Mouse (Mus musculus) frontal cortex, adult 2 months (tissue): ENCODE measurements around the gene Dnaja4. TPM values are rescaled to one million over a fixed set of nuclear protein-coding genes. Genes with fewer than 3 reads are reported as not detected.
A peak's percentile ranks its signal among the peaks of the same experiment; 100 is the strongest.
"Not testable (repeated sequence)": the region's sequence is repeated elsewhere in the genome, so short reads cannot be mapped to it uniquely, and the experiment has no call there.

Experiments
- DNase-seq, 2 experiments: peaks; one replicate each; pipeline ENCODE4 v3.0.0; 2022; ENCODE audit warnings: low spot score in 1 of 2; ENCODE audit errors: extremely low spot score in 1 of 2
- polyA plus RNA-seq: library from polyadenylated mRNA; depleted of rRNA; stranded (reverse); fragments of >200 nt; gene quantifications from 2 replicates; pipeline ENCODE4 v1.2.3, GENCODE M21; 2012; rRNA removed

Gene Dnaja4
- 46.2 and 46.6 TPM in 2 replicates for polyA plus RNA-seq

DNA sequence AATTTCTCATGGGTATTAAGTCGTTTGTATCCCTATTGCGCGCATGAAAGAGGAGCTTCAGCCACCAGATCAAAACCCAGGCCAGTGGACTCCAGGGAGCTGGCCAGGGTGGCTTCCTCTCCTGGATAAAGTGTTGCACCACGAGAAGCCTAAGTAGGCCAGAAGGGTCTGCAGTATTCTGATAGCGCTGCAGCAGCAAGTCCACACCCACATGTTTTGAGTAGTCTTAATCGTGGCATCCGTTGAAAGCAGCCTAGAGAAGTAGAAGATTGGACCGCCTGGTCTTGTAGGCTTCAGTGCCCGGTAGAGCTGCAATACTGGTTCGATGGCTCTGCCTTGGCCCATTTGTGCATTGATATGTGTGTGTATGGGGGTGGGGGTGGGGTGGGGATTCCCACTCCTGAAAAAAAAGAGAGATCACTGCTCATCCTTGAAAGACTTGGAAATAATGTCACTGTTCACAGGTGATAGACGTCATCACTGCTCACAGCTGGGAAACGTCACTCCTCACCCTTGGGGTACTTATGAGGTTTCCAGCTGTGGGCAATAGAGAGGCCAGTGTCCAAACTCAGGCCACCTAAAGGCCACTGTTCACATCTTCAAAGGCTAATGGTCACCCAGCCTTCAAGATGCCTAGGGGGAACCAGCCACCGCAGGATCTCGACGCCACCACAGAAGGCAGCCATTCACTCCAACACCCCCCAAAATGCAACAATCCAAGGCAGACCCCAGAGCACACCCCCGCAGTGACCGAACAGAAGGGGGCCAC lies at the start of gene Dnaja4:
Dnaja4 (plus strand) TSS at position 556 of the 769 bp plus-strand sequence.
- no peak for DNase-seq

GRCm38 (mm10) chr9:54649360-54649759 lies 49.3 kb upstream of the Dnaja4 start:
- no peak for DNase-seq

GRCm38 (mm10) chr9:54652778-54653177 lies 45.9 kb upstream of the Dnaja4 start:
- DNase-seq = no peak

GRCm38 (mm10) chr9:54655846-54656245 lies 42.8 kb upstream of the Dnaja4 start:
- no peak for DNase-seq

GRCm38 (mm10) chr9:54656402-54656801 lies 42.3 kb upstream of the Dnaja4 start:
- DNase-seq = no peak

- DNase-seq = no peak
Observed at GRCm38 (mm10) chr9:54658773-54659172, 39.9 kb upstream of the Dnaja4 start.

DNA sequence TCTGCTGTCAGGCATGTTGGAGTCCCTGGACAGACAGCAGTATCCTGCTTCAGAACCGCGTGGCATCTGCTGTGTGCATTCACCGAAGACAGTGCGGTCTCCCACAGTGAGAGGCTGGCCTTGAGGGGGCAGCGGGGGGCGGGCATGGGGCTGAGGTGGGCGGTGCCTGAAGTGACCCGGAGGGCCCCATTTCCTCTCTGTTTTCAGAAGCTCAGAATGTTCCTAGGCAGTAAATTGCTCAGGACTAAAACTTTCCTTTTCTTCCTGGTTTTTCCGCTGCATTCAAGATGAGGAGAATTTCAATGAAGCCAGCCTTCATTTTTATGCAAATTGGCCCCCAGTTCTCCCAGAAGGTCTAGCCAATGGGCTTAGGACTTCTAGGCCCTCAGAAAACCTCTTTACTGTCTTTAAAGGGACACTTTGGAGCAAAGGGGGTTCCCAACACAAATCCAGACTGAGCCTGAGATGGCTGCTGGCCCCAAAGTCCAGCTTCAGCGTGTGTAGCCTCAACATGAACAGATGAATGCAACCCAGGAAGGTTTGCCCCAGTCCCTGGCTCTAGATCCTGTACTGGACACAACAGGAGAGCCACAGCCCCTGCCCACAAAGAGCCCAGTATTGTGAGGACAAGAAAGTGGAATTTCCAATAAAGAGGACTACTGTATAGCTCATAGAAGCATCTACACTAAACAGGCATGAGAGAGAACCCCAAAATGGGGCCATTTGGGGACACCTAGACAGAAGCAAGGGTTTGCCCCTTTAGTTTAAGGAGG lies 36.9 kb upstream of the Dnaja4 start, which contains the start of gene Acsbg1:
Acsbg1 (minus strand) TSS at position 266 of the 773 bp plus-strand sequence.
- DNase-seq = peak; percentile 7 to 35

DNA sequence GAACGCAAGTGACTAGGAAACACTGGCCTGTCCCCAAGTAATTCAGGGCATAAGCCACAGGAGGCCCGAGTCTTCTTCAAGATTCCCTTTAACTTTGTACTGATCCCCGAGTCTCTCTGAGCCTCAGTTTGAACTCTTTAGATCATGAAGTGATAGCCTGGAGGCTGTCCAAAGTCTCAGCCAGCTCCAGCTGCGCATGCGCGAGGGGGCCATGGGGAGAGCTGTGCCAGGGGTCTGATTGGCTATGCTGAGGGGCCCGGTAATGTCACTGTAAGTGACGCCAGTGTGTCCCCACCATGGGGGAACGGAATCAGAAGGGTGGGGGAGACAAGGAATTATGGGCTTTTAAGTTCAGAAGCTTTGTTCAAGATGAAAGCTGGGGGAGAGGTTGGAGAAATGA lies 34.3 kb upstream of the Dnaja4 start:
- DNase-seq = peak in 1 of 2 experiments; percentile 38

- DNase-seq = no peak
Observed at GRCm38 (mm10) chr9:54666116-54666515, 32.6 kb upstream of the Dnaja4 start.

GRCm38 (mm10) chr9:54668455-54668854 lies 30.2 kb upstream of the Dnaja4 start:
- peak; percentile 50 to 67 for DNase-seq

DNA sequence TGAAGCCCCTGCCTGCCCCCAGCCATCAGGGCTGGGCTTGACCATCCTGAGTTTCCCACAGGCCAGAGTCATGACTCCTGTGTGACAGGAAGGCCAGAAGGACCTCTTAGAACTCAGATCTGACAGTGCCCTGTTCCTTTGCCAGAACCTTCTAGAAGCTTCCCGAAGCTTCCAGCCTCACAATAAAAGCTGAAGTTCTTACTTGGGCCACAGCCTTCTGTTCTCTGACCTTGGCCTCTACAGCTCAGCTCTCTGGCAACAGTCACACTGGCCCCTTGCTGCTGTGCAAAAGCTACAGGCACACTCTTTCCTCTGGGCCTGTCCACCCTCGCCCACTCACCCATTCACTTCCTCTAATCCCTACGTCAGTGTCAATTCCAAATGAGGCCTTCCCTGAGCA lies 26.7 kb upstream of the Dnaja4 start:
- DNase-seq = no peak

- DNase-seq = no peak
Observed at GRCm38 (mm10) chr9:54673887-54674286, 24.8 kb upstream of the Dnaja4 start.

DNA sequence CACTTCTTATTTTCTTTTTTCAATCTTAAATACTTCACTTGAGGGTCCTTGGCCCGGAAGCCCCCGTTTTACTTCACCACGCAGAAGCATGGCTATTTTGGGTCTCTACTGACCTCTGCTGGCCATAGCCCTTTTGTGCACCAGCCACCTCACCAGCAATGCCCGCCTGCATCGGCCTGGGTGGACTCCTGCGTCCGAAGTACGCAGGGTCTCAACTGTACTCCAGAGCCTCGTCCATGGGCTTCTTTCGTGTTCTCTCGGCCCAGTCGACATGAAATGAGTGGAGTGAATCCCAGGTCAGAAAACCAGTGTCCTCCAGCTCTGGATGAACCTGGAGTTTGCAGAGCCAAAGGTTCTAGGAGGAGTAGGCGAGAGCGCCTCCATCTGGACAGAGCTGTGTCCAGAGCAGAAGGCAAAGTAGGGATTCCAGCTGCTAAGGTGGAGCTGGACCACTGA lies 22.1 kb upstream of the Dnaja4 start:
- peak in 1 of 2 experiments; percentile 86 for DNase-seq

DNA sequence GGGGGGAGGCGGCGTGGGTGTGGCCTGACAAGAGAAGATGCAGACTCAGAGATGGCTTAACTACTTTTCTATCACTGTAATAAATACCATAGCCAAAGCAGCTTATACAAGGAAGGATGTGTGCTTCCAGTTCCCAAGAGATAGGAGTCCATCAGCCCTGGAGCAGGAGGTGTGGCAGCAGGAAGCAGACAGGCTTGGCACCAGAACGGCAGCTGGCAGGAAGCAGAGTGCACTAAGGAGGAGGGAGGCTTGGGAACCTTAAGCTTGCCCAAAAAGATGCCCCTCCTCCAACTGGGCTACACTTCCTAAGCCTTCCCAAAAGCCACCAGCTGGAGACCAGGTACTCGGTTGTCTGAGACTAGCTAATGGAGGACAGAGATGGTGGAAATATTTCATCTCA lies 15.8 kb upstream of the Dnaja4 start:
- DNase-seq = no peak

DNA sequence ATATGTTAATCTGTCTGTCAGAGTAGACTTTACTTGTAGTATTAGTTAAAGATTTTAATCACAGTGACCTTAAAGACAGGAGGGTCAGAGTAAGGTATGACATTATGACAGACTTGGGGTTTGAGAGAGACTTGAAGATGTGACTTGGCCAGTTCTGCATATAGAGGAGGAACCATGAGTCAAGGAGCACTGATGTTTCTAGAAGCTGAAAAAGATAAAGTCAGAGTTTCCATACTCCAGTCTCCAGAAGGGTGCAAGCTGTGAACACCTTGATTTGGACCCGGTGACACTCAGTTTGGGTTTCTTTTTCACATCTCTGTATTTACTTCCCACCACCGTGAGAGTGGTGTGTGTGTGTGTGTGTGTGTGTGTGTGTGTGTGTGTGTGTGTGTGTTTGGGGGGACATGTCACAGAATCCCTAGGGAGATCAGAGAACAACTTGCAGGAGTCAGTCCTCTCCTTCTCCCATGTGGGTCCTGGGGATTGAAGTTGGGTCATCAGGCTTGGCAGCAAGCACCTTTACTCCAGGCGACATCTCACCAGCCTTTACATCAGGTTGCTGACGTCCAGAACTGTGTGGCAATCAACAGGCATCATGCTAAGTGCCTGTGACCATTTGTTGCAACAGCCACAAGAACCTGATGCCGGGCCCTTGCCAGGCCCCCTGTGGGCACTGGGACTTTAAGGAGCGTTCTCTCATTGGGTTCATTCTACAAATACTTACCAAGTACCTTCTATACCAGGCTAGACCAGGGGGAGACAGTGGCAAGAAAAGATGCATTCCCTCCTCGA lies 14.7 kb upstream of the Dnaja4 start:
- DNase-seq = no peak

- no peak for DNase-seq
Observed at GRCm38 (mm10) chr9:54687246-54688236, 11.1 kb upstream of the Dnaja4 start.

GRCm38 (mm10) chr9:54689446-54689845 lies 9.2 kb upstream of the Dnaja4 start:
- DNase-seq = no peak

- not testable (repeated sequence) for DNase-seq
Observed at GRCm38 (mm10) chr9:54690697-54691096, 8.0 kb upstream of the Dnaja4 start.

- peak in 1 of 2 experiments; percentile 40 for DNase-seq
Observed at GRCm38 (mm10) chr9:54691241-54691805, 7.3 kb upstream of the Dnaja4 start.

GRCm38 (mm10) chr9:54699087-54699344 lies 343 bp downstream of the Dnaja4 start:
- no peak for DNase-seq
